In genomic region chr4:139624706-139625105, GRCm38 (mm10) we compare ENCODE assay signal across 11 mouse cellular contexts. TPM values are rescaled to one million over a fixed set of nuclear protein-coding genes. Genes with fewer than 3 reads are reported as not detected.
DNase-seq lines count a peak whose midpoint lies in the region; ATAC-seq and TF ChIP-seq lines count a peak whose summit lies in the region.
"Had no signal": no experiment of that assay in that cellular context is flagged by ENCODE, and none has a peak within 500 bp of the region (broad histone marks: within the 10 kb centered on the region; RNA-seq: fewer than 3 reads in every experiment).

No protein-coding gene starts in this region.

- H3K36me3 ChIP-seq in forebrain, embryonic 15.5 days, result no peaks in the 10 kb centered on the region
- no peaks in the 10 kb centered on the region for H3K36me3 ChIP-seq in forebrain, embryonic 12.5 days (replicated peaks)
- peaks cover 3% of the 10 kb centered on the region; the same call in 1 of the 2 replicates for H3K36me3 ChIP-seq in ES-E14 (ENCODE audit: control insufficient read depth, insufficient read depth, low read length, poor library complexity, severe bottlenecking)
- H3K36me3 ChIP-seq in kidney, adult 2 months (ENCODE audit: control insufficient read depth, insufficient read depth, low read length), result no peaks in the 10 kb centered on the region

- no peak overlapping the region for H3K27ac ChIP-seq in forebrain, embryonic 15.5 days (replicated peaks)
- H3K27ac ChIP-seq in forebrain, embryonic 12.5 days, result no peak overlapping the region
- no peak overlapping the region for H3K27ac ChIP-seq in ES-E14 (ENCODE audit: insufficient read depth, low read depth, low read length, poor library complexity, severe bottlenecking)
- peak overlapping the region; percentile 62 for H3K27ac ChIP-seq in kidney, adult 2 months (ENCODE audit: insufficient read depth, low read depth, low read length)

- H3K4me1 ChIP-seq in forebrain, embryonic 15.5 days, result peaks cover 27% of the 10 kb centered on the region
- H3K4me1 ChIP-seq in forebrain, embryonic 12.5 days, result peaks cover 20% of the 10 kb centered on the region
- peaks cover 0 to 19% of the 10 kb centered on the region in 2 experiments; a peak in 2 of 4 replicates for H3K4me1 ChIP-seq in ES-E14 (ENCODE audit: control insufficient read depth in 2 of 2, insufficient read depth in 2 of 2, low read length in 2 of 2, poor library complexity in 1 of 2)
- H3K4me1 ChIP-seq in kidney, adult 2 months (ENCODE audit: control insufficient read depth, insufficient read depth, low read length), result peaks cover 17% of the 10 kb centered on the region
- H3K4me1 ChIP-seq in lung, adult 2 months (ENCODE audit: control insufficient read depth, insufficient read depth, low read length), result peaks cover 4% of the 10 kb centered on the region; the same call in 1 of the 2 replicates

- DNase-seq in ES-E14 (ENCODE audit: low read depth, low spot score), result no peak
- peak; percentile 92 for DNase-seq in kidney, adult 2 months
- peak; percentile 67 for DNase-seq in lung, adult 2 months
- DNase-seq in T-cell, adult 2 months (ENCODE audit: low spot score), result no peak
- DNase-seq in ovary, postnatal 10 days (ENCODE audit: low spot score), result no peak
- DNase-seq in embryo, embryonic 10.5 days (ENCODE audit: low spot score), result no peak
- DNase-seq: cerebellum, adult 11 months had no signal

- peak overlapping the region; percentile 91 for H3K4me2 ChIP-seq in forebrain, embryonic 15.5 days (replicated peaks)
- H3K4me2 ChIP-seq in forebrain, embryonic 12.5 days, result no peak overlapping the region

- no peak for ATAC-seq in forebrain, embryonic 15.5 days (replicated peaks)
- ATAC-seq in forebrain, embryonic 12.5 days (ENCODE audit: low FRiP score), result no peak
- ATAC-seq: CD4-positive, CD25-positive, alpha-beta regulatory T cell, adult 4 months had no signal

- H3K9ac ChIP-seq in forebrain, embryonic 15.5 days (replicated peaks), result peak overlapping the region; percentile 81; the same call in 1 of the 2 replicates
- no peak overlapping the region for H3K9ac ChIP-seq in forebrain, embryonic 12.5 days
- 0 out of 2 replicates have a peak overlapping the region, but pooled peaks have one; percentile 36 for H3K9ac ChIP-seq in ES-E14 (ENCODE audit: insufficient read depth, low read depth, low read length, poor library complexity, severe bottlenecking)

- TF ChIP-seq CTCF in kidney, adult 2 months (conservative IDR thresholded peaks at IDR 0.05; ENCODE audit: insufficient read depth, insufficient read length, low read depth, low read length), result no peak
- no peak for TF ChIP-seq CTCF in lung, adult 2 months (IDR thresholded peaks at IDR 0.05; ENCODE audit: insufficient read depth, low read length)

- in situ Hi-C loops in ES-E14 (cut with MboI; ENCODE audit: low sequenced_read_pairs in 2 of 2, unreplicated experiment in 2 of 2), result loop anchor here in 1 of 2 experiments (10.0 kb wide), 1 partner anchor 150 kb away; no protein-coding TSS in a partner anchor

- 72% methylated on average over 10 of the region's 10 CpGs for WGBS in forebrain, embryonic 15.5 days
- WGBS in forebrain, embryonic 12.5 days, result 86% methylated on average over 10 of the region's 10 CpGs
- 29% methylated on average over 10 of the region's 10 CpGs for WGBS in kidney, adult 2 months
- WGBS in lung, adult 2 months, result 54% methylated on average over 10 of the region's 10 CpGs

- no peak for TF ChIP-seq POLR2A in kidney, adult 2 months (IDR thresholded peaks at IDR 0.05; ENCODE audit: low read depth, low read length)
- no peak for TF ChIP-seq POLR2A in lung, adult 2 months (IDR thresholded peaks at IDR 0.05; ENCODE audit: borderline replicate concordance, extremely low read depth, low read depth, low read length)

- H3K4me3 ChIP-seq in forebrain, embryonic 15.5 days, result no peak overlapping the region
- no peak overlapping the region for H3K4me3 ChIP-seq in forebrain, embryonic 12.5 days (replicated peaks)
- no peak overlapping the region for H3K4me3 ChIP-seq in ES-E14 (ENCODE audit: insufficient read depth in 1 of 2, low read depth in 1 of 2, low read length in 2 of 2, poor library complexity in 1 of 2, severe bottlenecking in 1 of 2)
- peak overlapping the region; percentile 94 for H3K4me3 ChIP-seq in kidney, adult 2 months (ENCODE audit: insufficient read depth, low read depth, low read length)
- no peak overlapping the region for H3K4me3 ChIP-seq in lung, adult 2 months (replicated peaks; ENCODE audit: extremely low read depth, low read depth, low read length)

- no peaks in the 10 kb centered on the region for H3K9me3 ChIP-seq in forebrain, embryonic 15.5 days
- H3K9me3 ChIP-seq in forebrain, embryonic 12.5 days, result no peaks in the 10 kb centered on the region
- no peaks in the 10 kb centered on the region for H3K9me3 ChIP-seq in ES-E14 (ENCODE audit: control insufficient read depth, insufficient read depth, low read depth, low read length)

- H3K27me3 ChIP-seq in forebrain, embryonic 15.5 days, result no peaks in the 10 kb centered on the region
- no peaks in the 10 kb centered on the region for H3K27me3 ChIP-seq in forebrain, embryonic 12.5 days
- no peaks in the 10 kb centered on the region for H3K27me3 ChIP-seq in kidney, adult 2 months (replicated peaks; ENCODE audit: control insufficient read depth, insufficient read depth, low read length)

TF ChIP-seq in ES-E14, 5 proteins besides CTCF, POLR2A, EP300 and RAD21:
- no peak for TF ChIP-seq ZC3H11A (IDR thresholded peaks at IDR 0.05; ENCODE audit: borderline replicate concordance, low read depth, low read length)
- TF ChIP-seq HCFC1 (IDR thresholded peaks at IDR 0.05; ENCODE audit: borderline replicate concordance, insufficient read depth, low read length), result no peak
- TF ChIP-seq MAFK (IDR thresholded peaks at IDR 0.05; ENCODE audit: insufficient read depth, low read depth, low read length), result no peak
- TF ChIP-seq CHD2 (IDR thresholded peaks at IDR 0.05; ENCODE audit: low read depth, low read length), result no peak
- TF ChIP-seq ZNF384 (IDR thresholded peaks at IDR 0.05; ENCODE audit: low read depth, low read length), result no peak

RNA-seq across cellular contexts. Expression of gene Aldh4a1, which starts 2.0 kb away (rescaled TPM):
- polyA plus RNA-seq in forebrain, embryonic 15.5 days (2015; fragmentation: Nextera tagmentation; extraction: Ambion mirVana), result 27.7 and 29.5 TPM in 2 replicates
- polyA plus RNA-seq in forebrain, embryonic 12.5 days (2016; fragmentation: Nextera tagmentation; extraction: Ambion mirVana), result 19.0 and 19.3 TPM in 2 replicates
- 63.5 and 84.0 TPM in 2 replicates for total RNA-seq in ES-E14 (2012; rRNA removed)
- polyA plus RNA-seq in kidney, adult 2 months (2012; rRNA removed), result 517 and 605 TPM in 2 replicates
- polyA plus RNA-seq in lung, adult 2 months (2012; rRNA removed), result 42.9 and 44.5 TPM in 2 replicates

RNA-seq across cellular contexts. Expression of gene Gm21969, which starts 21.7 kb away (rescaled TPM):
- polyA plus RNA-seq in forebrain, embryonic 15.5 days (2015; fragmentation: Nextera tagmentation; extraction: Ambion mirVana), result not detected in 2 replicates
- not detected in 2 replicates for polyA plus RNA-seq in forebrain, embryonic 12.5 days (2016; fragmentation: Nextera tagmentation; extraction: Ambion mirVana)
- 0.09 and 0.16 TPM in 2 replicates for total RNA-seq in ES-E14 (2012; rRNA removed)
- polyA plus RNA-seq in kidney, adult 2 months (2012; rRNA removed), result 0.02 and 0.08 TPM in 2 replicates
- polyA plus RNA-seq in lung, adult 2 months (2012; rRNA removed), result 0.02 TPM in 1 of 2 replicates, not detected in the other
- total RNA-seq: hematopoietic stem cell, adult 5-6 weeks had no signal
- polyA plus RNA-seq: CD4-positive, CD25-positive, alpha-beta regulatory T cell, adult 4 months had no signal

RNA-seq across cellular contexts. Expression of gene Tas1r2, which starts 28.6 kb away (rescaled TPM):
- not detected in 2 replicates for polyA plus RNA-seq in forebrain, embryonic 15.5 days (2015; fragmentation: Nextera tagmentation; extraction: Ambion mirVana)
- not detected in 2 replicates for polyA plus RNA-seq in forebrain, embryonic 12.5 days (2016; fragmentation: Nextera tagmentation; extraction: Ambion mirVana)
- 0.09 TPM in 1 of 2 replicates, not detected in the other for total RNA-seq in ES-E14 (2012; rRNA removed)
- polyA plus RNA-seq in kidney, adult 2 months (2012; rRNA removed), result 0.08 and 0.14 TPM in 2 replicates
- polyA plus RNA-seq in lung, adult 2 months (2012; rRNA removed), result 0.05 and 0.09 TPM in 2 replicates
- total RNA-seq: hematopoietic stem cell, adult 5-6 weeks had no signal
- polyA plus RNA-seq: CD4-positive, CD25-positive, alpha-beta regulatory T cell, adult 4 months had no signal

Comparison
In these comparisons a context has a peak if more than half of its experiments do, and no peak if none do; other contexts are left out.
1. DNase-seq: peak in kidney, adult 2 months (single experiment) and lung, adult 2 months (single experiment); none in ES-E14 (single experiment), T-cell, adult 2 months (single experiment), ovary, postnatal 10 days (single experiment) and embryo, embryonic 10.5 days (single experiment).
2. RNA of gene Aldh4a1, which starts 2.0 kb away (polyA plus RNA-seq): 517 to 605 TPM in kidney, adult 2 months; 42.9 to 44.5 TPM in lung, adult 2 months, 27.7 to 29.5 TPM in forebrain, embryonic 15.5 days and 19.0 to 19.3 TPM in forebrain, embryonic 12.5 days; every median in the first group is over 10 times any median in the second.